Mouse (Mus musculus): ENCODE measurements around the gene Gm7168.
"Not testable (repeated sequence)": the region's sequence is repeated elsewhere in the genome, so short reads cannot be mapped to it uniquely, and the experiment has no call there.

Gene Gm7168

DNA sequence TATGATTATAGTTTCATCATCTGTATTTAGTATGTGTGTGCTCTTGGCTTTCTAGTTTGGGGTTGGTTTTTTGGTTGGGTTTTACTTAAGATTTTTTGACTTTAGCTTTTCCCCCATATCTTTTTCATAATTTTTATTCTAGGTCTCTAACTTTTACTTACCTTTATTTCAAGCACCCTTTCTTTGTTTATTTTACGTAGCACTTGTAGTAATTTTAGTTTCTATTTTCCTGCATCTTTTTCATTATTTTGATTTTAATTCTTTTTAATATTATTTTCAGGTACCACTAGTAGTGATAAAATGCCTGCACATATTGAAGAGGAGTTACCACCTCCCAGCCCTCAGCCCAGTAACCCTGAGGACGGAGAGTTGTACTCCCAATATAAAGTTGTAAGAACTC lies at the start of gene Gm7168:
Gene Gm7168, plus strand, starts transcription at position 301 of the 400 bp plus-strand sequence.
- DNase-seq (ENCODE audit: low spot score) = not testable (repeated sequence)

DNA sequence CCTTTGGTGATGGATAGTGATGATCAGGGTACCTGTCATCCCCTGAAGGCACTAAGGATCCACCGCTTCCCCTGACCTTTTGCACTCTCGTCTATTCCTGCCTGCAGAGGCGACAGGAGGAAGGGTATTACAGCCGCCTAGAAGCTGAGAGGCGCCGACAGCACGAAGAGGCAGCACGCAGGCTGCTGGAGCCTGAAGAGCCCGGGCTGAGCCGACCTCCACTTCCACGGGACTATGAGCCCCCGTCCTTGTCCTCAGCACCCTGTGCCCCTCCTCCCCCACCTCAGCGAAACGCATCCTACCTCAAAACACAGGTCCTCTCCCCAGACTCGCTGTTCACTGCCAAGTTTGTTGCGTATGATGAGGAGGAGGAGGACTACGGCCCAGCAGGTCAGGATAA lies 49.3 kb upstream of the Gm7168 start:
- no peak for DNase-seq (ENCODE audit: low spot score)

DNA sequence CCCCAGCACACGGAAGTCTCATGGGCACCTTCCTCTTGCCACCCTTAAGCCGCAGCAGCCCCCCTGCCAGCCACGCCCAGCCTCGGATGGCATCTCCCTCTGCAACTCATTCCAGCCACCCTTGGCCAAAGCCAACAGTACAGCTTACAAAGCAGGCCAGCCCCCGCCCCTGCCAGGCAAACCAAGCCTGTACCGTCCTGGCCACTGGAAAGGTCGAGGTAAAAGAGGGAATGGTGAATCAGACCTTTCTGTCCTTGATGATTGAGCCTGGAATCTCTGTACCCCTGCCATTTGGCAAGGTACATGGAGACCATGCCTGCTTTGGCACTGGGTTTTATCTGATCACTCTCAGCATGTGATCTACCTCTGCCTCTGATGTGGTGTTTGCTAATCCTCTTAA lies 48.9 kb upstream of the Gm7168 start:
- DNase-seq (ENCODE audit: low spot score) = no peak

DNA sequence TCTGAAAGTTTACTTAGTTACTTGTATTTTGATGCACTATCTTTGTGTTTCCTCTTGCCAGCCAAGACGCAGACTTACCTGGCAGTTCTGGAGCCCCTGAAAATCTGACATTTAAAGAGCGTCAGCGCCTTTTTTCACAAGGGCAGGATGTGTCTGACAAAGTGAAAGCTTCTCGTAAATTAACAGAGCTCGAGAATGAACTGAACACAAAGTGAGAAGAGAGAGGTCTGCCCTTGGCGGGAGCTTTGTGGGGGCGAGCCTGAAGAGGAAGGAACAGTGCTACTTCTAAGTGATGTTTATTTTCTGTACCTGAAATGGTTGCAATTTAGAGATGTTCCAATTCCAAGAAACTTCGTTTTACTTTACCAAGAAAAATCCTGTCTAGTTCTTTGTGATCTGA lies 44.4 kb upstream of the Gm7168 start:
- no peak for DNase-seq (ENCODE audit: low spot score)

DNA sequence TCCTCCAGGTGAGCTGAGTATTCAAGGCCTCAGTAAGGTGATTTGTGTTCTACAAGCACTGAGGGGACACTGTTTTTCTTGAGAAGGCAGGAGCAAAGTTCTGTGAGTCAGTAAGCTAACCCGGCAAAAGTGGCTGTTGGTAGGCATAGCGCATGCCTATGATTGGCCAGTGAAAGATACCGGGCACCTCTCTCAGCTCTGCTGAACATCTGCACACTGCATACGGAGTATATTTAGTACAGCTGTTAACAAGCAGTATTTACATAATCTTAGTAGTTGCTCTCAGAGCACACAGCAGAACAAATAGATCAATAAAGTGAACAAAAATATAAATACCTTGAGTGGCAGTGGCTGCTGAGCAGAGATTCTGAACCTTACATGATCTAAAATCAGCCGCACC lies 41.1 kb upstream of the Gm7168 start:
- no peak for DNase-seq (ENCODE audit: low spot score)

DNA sequence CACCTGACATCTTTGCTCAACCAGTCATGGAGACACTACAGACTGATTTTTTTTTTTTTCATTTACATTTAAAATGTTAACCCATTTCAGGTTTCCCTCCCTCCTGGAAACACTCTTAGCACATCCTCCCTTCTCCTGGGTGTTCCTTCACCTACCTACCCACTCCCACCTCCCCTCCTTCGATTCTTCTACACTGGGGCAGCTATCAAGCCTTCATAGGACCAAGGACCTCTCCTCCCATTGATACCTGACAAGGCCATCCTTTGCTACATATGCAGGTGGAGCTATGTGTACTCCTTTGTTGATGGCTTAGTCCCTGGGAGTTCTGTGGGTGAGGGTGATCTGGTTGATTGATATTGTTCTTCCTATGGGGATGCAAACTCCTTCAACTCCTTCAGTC lies 40.5 kb upstream of the Gm7168 start:
- DNase-seq (ENCODE audit: low spot score) = no peak

DNA sequence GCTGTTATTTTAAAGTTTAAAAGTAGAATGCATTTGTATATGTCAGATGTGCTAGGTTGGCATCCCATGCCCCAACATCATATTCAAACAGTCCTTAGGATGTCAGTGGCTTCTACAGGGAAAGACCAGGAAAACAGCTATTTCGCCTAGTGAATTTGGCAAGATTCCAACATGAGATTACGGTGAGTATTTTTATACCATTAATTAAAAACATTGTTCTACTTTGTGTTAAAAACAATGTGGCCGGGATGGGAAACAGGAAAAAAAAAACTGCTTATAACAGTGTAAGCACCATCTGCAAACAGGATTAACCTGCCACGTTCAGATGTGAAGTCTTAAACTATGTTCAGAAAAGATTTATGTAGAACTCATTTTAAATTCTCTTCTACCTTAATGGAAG lies 34.2 kb upstream of the Gm7168 start:
- DNase-seq (ENCODE audit: low spot score) = no peak

DNA sequence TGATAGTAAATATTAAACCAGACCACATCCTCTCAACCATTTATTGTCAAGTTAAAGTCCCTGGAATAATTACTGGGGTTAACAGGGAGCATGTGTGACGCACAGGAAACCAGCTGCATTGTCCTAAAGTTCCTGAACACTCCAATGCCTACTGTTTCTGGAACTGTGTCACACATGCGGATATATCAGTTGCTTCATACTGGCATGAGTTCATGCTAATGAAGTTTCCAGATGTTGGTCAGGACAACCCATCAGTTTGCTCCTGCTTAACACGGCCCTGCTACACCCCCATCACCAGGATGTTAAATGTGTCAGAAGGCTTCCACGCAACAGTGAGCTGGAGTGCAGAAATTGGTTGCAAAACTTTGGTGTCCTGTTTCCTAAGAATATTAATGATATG lies 33.6 kb upstream of the Gm7168 start:
- no peak for DNase-seq (ENCODE audit: low spot score)

DNA sequence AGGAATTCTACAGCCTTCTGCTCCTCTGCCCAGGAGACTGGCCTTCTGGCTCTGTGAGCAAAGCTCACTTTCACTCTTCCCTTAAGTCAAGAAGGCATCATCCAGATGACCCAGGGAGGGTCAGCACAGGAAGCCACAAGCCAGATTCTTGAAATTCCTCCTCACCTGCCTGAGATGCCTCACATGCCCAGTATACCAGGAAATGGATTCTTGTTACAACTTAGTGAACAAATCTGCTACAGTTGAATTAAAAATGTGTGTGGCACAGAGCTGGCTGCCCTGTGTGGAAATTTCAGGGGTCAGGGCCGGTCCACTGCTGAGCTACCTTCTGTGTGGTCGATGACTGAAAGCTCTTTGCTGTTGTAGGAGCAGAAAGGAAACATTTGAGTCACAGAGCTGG lies 27.4 kb upstream of the Gm7168 start:
- no peak for DNase-seq (ENCODE audit: low spot score)

DNA sequence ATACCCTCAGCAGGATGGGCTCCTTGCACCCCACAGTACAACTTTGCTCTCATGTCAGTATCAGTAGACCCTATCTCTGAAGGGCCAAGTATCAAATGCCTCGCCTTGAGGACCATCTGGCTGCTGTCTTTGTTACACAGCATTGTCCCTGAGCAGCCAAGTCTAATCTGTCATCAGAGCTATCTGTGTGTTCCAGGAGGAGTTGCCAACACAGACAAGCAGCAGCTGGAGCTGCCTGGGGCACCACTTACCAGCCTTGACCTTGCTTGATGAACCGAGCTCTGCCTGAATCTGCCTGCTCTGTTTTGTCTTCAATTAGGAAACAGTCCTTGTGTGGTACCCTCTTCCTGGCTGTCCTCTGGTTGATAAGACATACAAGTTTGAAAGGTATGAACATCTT lies 24.8 kb upstream of the Gm7168 start:
- DNase-seq (ENCODE audit: low spot score) = no peak

DNA sequence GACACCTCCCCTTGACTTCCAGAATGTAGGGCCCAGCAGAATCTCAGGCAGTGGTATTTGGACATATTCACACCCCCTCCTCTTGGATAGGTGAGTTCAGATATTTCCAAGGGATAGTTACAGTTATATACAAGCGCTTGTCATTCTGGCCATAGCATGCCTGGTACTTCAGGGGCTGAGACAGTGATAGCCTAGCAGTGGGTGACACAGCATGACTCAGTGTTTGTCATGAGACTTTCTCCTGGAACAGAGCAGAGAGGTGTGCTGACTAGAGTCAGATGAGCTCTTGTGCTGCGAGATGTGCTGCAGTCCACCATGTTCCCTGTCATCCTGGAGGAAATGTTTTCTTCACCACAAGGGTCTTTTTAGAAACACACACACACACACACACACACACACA lies 23.6 kb upstream of the Gm7168 start:
- DNase-seq (ENCODE audit: low spot score) = no peak

DNA sequence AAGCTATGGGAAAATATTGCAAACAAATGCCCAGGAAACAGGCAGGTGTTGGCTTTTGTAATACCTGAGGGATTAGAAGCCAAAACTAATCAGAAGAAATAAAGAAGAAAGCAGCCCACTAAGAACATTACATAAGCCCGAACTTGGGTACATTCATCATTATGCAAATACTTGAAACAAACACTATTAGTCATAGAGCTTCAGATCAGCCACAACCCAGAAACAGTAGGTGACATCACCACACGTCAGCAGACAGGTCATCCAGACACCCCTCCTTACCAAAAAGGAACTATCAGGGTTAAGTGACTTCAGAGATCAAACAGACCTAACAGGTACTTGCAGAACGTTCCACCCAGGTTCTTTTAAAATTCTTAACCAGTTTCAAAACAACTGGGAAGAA lies 22.2 kb upstream of the Gm7168 start:
- DNase-seq (ENCODE audit: low spot score) = no peak

DNA sequence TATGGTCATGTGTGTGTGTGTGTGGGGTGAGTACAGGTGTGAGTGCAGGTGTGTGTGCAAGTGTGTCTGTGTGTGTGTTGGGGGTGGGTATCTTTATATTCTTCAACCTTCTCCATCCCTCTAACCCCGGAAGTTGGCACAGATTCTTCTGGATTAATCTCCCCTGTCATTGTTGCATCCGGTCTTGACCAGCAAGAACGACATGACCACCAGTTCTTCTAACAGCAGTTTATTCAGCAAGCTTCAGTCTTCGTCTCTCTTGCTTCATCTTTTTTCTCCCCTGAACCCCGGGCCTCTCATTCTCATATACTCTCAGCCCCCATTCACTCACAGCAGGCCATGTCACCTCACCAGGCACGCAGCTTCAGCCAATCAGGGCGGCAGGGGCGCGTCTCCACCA lies 17.8 kb upstream of the Gm7168 start:
- no peak for DNase-seq (ENCODE audit: low spot score)

DNA sequence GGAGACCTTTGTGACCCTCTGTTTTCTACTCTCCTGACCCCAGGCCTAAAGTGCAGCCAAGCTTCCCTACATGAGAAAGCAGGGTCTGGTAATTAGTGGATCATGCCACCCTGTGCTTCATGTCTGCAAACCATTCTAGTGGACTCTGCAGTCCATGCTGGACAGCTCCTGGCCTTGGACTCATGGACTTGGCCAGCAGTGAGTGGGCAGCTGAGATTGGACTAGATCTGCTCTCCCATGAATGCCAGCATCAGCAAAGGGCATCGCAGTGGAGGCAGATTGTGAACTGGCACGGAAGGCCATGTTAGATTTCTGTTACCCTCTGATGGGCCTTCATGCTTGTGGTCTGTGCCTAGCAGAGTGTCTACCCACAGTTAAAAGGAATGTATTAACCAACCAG lies 12.8 kb upstream of the Gm7168 start:
- not testable (repeated sequence) for DNase-seq (ENCODE audit: low spot score)

DNA sequence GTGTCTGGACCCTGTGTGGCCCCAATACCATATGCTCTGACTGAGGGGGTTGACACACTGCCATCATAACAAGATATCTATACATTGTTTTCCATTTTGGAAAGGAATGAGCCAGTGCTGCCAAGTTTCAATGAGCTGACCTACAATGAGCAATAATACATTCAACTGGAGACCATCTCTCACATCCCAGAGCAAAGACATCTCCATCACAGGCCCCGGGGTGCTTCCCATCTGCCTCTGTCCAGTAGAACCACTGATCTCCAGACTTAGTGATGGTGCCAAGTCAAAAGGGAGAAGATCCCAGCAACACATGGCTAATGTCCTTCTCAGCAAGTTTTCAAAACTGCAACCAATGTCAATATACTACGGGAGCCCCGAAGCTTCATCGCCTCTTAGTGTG lies 10.4 kb upstream of the Gm7168 start:
- DNase-seq (ENCODE audit: low spot score) = no peak

DNA sequence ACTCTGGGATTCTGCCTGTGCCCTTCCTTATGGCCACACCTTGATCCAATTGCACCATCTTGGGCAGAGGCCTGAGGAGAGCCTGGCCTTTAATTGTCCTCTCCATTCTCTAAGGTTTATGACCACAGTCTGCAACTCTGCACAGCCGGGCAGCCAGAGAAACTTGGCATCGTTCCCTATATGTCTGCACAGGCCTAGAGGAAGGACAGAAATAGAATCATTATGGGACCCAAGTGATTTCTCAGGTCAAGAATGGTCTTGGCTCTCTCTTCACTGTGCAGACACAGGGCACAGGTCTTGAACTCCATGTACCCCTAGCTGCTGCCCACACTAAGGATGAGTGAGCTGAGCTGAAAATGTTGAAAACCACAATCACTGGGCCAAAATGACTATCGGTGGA lies 9.5 kb upstream of the Gm7168 start:
- no peak for DNase-seq (ENCODE audit: low spot score)

DNA sequence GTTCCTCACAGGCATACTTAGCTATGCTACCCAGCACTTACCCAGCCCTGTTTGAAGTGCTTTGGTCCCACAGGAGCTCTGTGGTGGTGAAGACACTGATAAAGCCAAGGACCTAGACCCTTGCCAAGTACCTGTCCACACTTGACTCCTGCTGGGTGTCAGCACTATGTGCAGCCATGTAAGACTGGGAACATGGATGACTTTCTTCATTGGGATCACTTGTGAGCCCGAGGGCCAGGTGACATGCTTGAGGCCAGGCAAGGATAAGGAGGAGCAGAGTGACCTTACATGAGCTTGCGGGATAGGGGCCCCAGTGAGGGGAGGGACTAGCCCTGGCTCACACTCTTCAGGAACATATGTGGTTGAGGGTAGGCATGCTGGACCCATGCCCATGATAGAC lies 8.9 kb upstream of the Gm7168 start:
- not testable (repeated sequence) for DNase-seq (ENCODE audit: low spot score)

DNA sequence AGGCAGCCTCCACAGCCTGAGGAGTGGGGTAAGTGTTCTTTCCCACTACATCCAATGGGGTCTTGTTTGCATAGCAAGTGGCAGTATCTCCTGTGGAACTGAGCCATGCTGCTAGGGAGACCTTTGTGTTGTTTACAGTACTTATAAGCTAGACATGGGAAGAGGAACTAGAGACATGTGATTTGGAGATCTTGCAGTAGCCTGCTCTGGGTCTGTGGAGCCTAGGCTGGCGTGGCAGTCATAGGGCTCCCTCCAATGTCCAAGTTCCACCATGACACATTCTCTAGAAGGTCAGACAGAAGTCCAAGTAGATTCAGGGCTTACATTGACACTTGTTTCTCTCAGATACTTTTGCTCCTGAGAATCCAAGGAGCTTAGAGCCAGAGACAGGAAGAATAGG lies 7.7 kb upstream of the Gm7168 start:
- no peak for DNase-seq (ENCODE audit: low spot score)

DNA sequence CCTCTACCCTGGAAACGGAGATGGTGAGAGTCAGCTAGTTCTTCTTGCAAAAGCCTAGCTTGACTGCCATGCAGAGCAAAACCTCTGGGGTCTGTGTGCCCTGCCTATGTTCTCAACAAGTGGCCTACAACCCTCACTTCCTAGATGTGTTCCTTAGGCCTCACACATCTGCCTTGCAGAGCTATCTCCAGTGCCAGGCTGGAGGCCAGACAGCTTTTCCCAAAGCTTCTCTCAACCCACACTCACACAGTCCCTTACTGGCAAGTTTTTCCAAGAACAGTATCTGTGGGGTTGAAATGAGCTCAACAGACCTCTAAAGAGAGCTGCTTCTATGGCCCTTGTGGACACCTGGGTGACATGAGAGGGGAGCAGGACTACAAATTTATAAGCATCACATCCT lies 3.4 kb downstream of the Gm7168 start:
- DNase-seq (ENCODE audit: low spot score) = not testable (repeated sequence)

DNA sequence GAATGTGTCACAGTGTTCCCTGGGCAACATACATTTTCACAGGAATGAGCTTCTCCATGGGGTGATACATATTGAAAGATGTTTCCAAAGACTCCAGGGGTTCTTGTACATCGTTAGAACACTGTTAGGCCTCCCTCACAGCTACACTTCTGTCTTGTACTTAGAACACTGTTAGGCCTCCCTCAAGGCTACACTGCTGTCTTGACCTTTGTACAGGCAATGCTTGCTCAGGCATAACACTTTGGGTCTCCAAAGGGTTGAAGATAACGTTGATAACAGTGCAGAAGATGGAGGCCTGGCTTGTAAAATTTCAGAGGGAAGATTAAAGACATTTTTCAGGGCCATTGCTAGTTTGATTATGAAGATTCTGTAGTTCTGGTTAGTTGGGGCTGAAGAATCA lies 10.0 kb downstream of the Gm7168 start:
- DNase-seq (ENCODE audit: low spot score) = not testable (repeated sequence)

DNA sequence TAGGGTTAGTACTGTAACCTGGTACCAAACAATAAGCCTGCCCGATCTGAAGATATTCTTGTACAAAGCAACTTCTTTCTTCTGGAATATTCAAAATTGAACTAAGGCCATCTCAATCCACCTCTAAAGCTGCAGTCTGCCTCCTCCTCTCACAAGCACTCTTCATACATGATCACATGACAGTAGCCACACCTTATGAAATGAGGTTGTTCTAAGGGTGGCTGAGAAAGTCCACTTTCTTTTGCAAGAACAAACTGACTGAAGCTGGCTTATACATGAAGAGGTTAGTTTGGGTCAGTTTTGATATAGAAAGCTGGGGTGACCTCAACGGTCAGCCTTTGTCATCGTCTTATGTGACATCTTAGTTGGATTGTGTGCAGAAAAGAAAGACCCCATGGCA lies 14.1 kb downstream of the Gm7168 start:
- DNase-seq (ENCODE audit: low spot score) = not testable (repeated sequence)

DNA sequence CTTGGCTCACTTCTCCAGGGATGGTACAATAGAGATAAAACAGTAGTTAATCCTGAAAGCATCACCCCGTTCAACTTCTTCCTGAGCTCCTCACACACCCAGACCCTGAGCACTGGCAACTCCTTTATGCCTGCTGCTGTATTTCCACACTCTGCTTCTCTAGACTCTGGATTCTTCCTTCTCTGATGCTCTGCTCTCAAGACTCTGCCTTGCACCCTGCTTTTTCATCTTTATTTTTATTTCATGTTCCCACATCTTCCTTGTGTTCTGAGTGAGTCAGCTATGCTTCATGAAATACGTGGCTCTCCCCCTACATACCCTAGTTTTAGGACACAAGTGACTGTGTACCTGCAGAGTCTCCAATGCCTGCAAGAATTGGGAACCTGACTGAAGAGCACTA lies 16.9 kb downstream of the Gm7168 start:
- DNase-seq (ENCODE audit: low spot score) = not testable (repeated sequence)

DNA sequence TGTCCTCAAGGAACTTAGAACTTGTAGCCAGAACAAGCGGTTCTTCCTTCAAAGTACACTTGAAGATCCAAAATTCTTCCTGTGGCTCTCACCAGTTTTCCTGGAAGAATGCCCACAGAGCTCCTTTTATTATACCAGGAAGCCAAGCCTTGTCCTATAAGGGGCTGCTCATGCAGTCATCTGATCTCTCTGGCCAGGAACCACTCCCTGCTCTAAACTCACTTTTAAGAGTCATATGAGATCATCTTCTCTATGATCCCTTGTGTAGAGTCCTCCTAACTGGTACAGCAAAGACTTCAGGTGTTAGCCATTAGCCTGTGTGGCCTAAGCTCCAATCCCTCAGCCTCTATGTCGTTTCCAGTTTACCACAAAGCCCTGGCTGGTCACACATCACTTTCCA lies 21.7 kb downstream of the Gm7168 start:
- DNase-seq (ENCODE audit: low spot score) = not testable (repeated sequence)

DNA sequence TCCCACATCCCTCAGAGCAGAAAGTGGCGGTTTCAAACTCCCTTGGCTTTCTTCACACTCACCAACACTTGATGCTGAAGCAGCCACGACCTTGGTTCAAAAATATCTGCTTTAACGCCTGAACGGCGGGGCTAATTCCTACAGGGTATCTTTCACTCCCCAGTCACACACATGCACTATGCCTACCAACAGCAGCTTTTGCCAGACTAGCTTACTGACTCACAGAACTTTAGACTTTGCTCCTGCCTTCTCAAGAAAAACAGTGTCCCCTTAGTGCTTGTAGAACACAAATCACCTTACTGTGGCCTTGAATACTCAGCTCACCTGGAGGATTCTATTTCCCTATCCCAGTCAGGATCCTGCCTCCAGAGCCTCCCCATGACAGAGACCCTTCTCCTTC lies 22.6 kb downstream of the Gm7168 start:
- not testable (repeated sequence) for DNase-seq (ENCODE audit: low spot score)

DNA sequence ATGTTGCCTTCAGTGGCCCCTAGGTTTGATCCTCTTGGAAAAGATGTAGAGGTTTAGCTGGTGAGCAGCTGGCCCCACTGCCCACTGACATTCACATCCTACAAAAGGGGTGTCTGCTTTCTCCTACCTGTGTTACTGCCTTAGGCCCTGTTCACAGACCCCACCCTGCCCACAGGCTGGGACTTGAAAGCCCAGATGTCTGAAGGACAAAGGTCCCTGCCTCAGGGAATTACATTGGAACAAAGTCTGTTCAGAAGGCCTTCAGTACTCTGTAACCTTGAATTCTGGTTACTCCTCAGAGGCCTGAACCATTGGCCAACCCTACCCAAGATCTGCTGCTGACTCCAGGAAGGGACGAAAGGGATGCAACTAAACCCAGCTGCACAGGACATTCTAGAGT lies 39.5 kb downstream of the Gm7168 start:
- no peak for DNase-seq (ENCODE audit: low spot score)

All from T-cell, adult 2 months (primary cell).